Mouse (Mus musculus) ES-E14 (cell line): ENCODE measurements around the gene Errfi1. TPM values are rescaled to one million over a fixed set of nuclear protein-coding genes. Genes with fewer than 3 reads are reported as not detected.

Source experiments
- DNase-seq: peaks from one replicate; pipeline ENCODE4 v3.0.0-alpha.2; 2013; ENCODE audit warnings: low read depth, low spot score
- H3K27ac ChIP-seq: 2 replicates; pipeline ENCODE4 v1.5.1; 2012; ENCODE audit warnings: low read depth, mild to moderate bottlenecking, low read length, moderate library complexity, mixed read lengths; ENCODE audit not compliant: poor library complexity, insufficient read depth, severe bottlenecking
- H3K36me3 ChIP-seq: 2 replicates; pipeline ENCODE4 v1.6.1; 2012; ENCODE audit warnings: mild to moderate bottlenecking, low read length, moderate library complexity, mixed read lengths; ENCODE audit not compliant: control insufficient read depth, poor library complexity, insufficient read depth, severe bottlenecking
- H3K4me1 ChIP-seq, 2 experiments: fragments of 150-350 bp in 1 of 2; sonication (generic) in 1 of 2; 2 replicates each; pipeline ENCODE4 v1.6.1; 2012; ENCODE audit warnings: low read length in 2 of 2, mild to moderate bottlenecking in 1 of 2, mixed read lengths in 1 of 2; ENCODE audit not compliant: control insufficient read depth in 2 of 2, insufficient read depth in 2 of 2, poor library complexity in 1 of 2
- H3K4me3 ChIP-seq, 2 experiments: fragments of 150-350 bp in 1 of 2; sonication (generic) in 1 of 2; 2 replicates each; pipeline ENCODE4 v1.5.1; 2012; ENCODE audit warnings: low read length in 2 of 2, low read depth in 1 of 2, mild to moderate bottlenecking in 1 of 2, mixed read lengths in 1 of 2; ENCODE audit not compliant: insufficient read depth in 1 of 2, poor library complexity in 1 of 2, severe bottlenecking in 1 of 2
- H3K9ac ChIP-seq: 2 replicates; pipeline ENCODE4 v1.6.1; 2012; ENCODE audit warnings: low read depth, mild to moderate bottlenecking, low read length, mixed read lengths; ENCODE audit not compliant: poor library complexity, insufficient read depth, severe bottlenecking
- H3K9me3 ChIP-seq: fragments of 150-350 bp; sonication (generic); 2 replicates; pipeline ENCODE4 v1.6.1; 2012; ENCODE audit warnings: low read depth, mild to moderate bottlenecking, low read length; ENCODE audit not compliant: control insufficient read depth, insufficient read depth
- CHD2 ChIP-seq: IDR thresholded peaks from 2 replicates; pipeline ENCODE4 v1.6.1; 2014; ENCODE audit warnings: mild to moderate bottlenecking, low read depth, low read length, inconsistent platforms
- HCFC1 ChIP-seq: IDR thresholded peaks from 2 replicates; pipeline ENCODE4 v1.6.1; 2012; ENCODE audit warnings: low read length, inconsistent platforms, borderline replicate concordance; ENCODE audit not compliant: insufficient read depth
- MAFK ChIP-seq: IDR thresholded peaks from 2 replicates; pipeline ENCODE4 v1.6.1; 2014; ENCODE audit warnings: mild to moderate bottlenecking, low read depth, low read length, inconsistent platforms; ENCODE audit not compliant: insufficient read depth
- ZC3H11A ChIP-seq: IDR thresholded peaks from 2 replicates; pipeline ENCODE4 v1.6.1; 2012; ENCODE audit warnings: low read depth, mild to moderate bottlenecking, inconsistent platforms, low read length, borderline replicate concordance
- ZNF384 ChIP-seq: IDR thresholded peaks from 2 replicates; pipeline ENCODE4 v1.6.1; 2012; ENCODE audit warnings: low read depth, low read length, inconsistent platforms
- in situ Hi-C, 2 experiments: fragments of 600-800 bp; cut with MboI; formaldehyde crosslinking; loops; one replicate each; pipeline ENCODE4 v1.15.1; 2025; ENCODE audit warnings: low sequenced_read_pairs in 2 of 2, inconsistent platforms in 1 of 2; ENCODE audit not compliant: unreplicated experiment in 2 of 2
- total RNA-seq: library from RNA; depleted of rRNA; stranded (reverse); fragments of 300-350 nt; gene quantifications from 2 replicates; pipeline ENCODE4 v1.2.3, GENCODE M21; 2012; rRNA removed

Errfi1 gene
- 22.8 and 38.0 TPM in 2 replicates for total RNA-seq

GRCm38 (mm10) chr4:150853680-150854461 is at the start of gene Errfi1:
Gene Errfi1 (plus strand): TSS chr4:150853919.
- peak within 1 kb of the TSS; percentile 37 to 96 for H3K4me3 ChIP-seq
- peaks cover 2% of the 10 kb centered on the region; the same call in 1 of the 2 replicates for H3K36me3 ChIP-seq
- no peaks in the 10 kb centered on the region for H3K9me3 ChIP-seq
- no peak for TF ChIP-seq MAFK
- no peak for TF ChIP-seq ZNF384
- no peak for TF ChIP-seq HCFC1
- TF ChIP-seq CHD2: no peak
- TF ChIP-seq ZC3H11A: no peak
- in situ Hi-C loops: no loop called here
- no peak for DNase-seq
- H3K9ac ChIP-seq: peak within 1 kb of the TSS; percentile 21; the same call in 1 of the 2 replicates
- no peak within 1 kb of the TSS for H3K27ac ChIP-seq
- H3K4me1 ChIP-seq: peaks cover 5 to 6% of the 10 kb centered on the region in 2 experiments; a peak in 2 of 4 replicates

DNA sequence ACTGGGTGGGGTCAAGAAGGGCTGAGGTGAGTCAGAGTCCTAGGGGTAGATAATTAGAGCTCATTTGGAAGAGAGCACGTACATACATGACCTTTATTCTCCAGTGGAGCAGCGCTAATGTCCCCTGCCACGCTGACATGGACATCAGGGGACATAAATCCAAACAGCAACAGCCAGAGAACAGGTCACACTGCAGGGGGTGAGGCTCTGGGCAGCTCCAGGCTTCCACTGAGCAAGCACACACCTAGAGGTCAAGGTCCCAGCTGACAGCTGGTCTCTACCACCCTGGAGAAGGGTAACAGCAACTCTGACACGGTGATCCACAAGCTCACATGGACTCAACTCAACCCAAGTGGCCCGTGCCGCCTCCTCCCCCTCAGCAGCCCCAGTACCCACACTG is 49.5 kb upstream of the Errfi1 start:
- TF ChIP-seq CHD2 (no peak), ZNF384 (no peak), HCFC1 (no peak), MAFK (no peak), ZC3H11A (no peak)
- H3K9me3 ChIP-seq: no peaks in the 10 kb centered on the region
- H3K9ac ChIP-seq: no peak overlapping the region
- H3K4me3 ChIP-seq: no peak overlapping the region
- peaks cover 0 to 15% of the 10 kb centered on the region in 2 experiments; a peak in 2 of 4 replicates for H3K4me1 ChIP-seq
- no peak for DNase-seq
- in situ Hi-C loops: no loop called here
- H3K27ac ChIP-seq: no peak overlapping the region
- no peaks in the 10 kb centered on the region for H3K36me3 ChIP-seq

- Histone ChIP-seq H3K9me3 (no peaks in the 10 kb centered on the region), H3K27ac (no peak overlapping the region), H3K4me1 (peaks cover 0 to 8% of the 10 kb centered on the region in 2 experiments; a peak in 1 of 4 replicates), H3K36me3 (no peaks in the 10 kb centered on the region), H3K4me3 (no peak overlapping the region), H3K9ac (no peak overlapping the region)
- no peak for DNase-seq
- in situ Hi-C loops: no loop called here
- TF ChIP-seq ZNF384 (no peak), HCFC1 (no peak), CHD2 (no peak), MAFK (no peak), ZC3H11A (no peak)
These were observed 45.8 kb upstream of the Errfi1 start for GRCm38 (mm10) chr4:150807727-150808470.

GRCm38 (mm10) chr4:150808471-150808847 is 45.3 kb upstream of the Errfi1 start:
- Histone ChIP-seq H3K4me3 (no peak overlapping the region), H3K9ac (no peak overlapping the region), H3K4me1 (peaks cover 0 to 8% of the 10 kb centered on the region in 2 experiments; a peak in 1 of 4 replicates), H3K36me3 (no peaks in the 10 kb centered on the region), H3K27ac (no peak overlapping the region), H3K9me3 (no peaks in the 10 kb centered on the region)
- DNase-seq: no peak
- in situ Hi-C loops: no loop called here
- no peak for TF ChIP-seq MAFK
- no peak for TF ChIP-seq ZC3H11A
